Mouse (Mus musculus) brain, embryonic 18.5 days (tissue): Measurements from ENCODE around the gene Itgae.

Experiments used
- DNase-seq: peaks from one replicate; pipeline ENCODE4 v3.0.0-alpha.2; 2012; ENCODE audit warnings: low read depth, low spot score

Itgae gene

GRCm38 (mm10) chr11:73146026-73146974 is 55.9 kb downstream of the Itgae start:
- no peak for DNase-seq

DNA sequence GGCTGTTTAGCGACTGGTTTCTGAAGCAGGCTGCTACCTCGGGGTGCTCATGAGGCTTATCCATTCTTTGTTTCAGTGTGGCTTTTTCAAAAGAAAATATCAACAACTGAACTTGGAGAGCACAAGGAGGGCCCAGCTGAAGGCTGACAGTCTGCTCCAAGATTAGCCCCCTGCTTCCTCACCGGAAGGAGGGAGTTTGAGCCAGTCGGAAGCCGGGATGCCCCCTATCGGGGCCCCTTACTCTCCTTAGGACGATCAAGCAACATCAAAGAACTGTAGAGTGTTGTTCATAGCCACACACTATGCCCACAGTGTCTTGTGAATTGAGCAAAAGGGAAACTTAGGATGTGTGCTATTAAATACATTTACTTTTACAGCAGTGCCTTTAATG is 56.6 kb downstream of the Itgae start:
- DNase-seq = no peak

GRCm38 (mm10) chr11:73148209-73148608 is 57.8 kb downstream of the Itgae start:
- DNase-seq = no peak

- no peak for DNase-seq
Measured at GRCm38 (mm10) chr11:73155071-73155470, 64.7 kb downstream of the Itgae start.

GRCm38 (mm10) chr11:73159957-73160810 is 69.8 kb downstream of the Itgae start, which contains the start of gene P2rx5:
TSS of gene P2rx5 (plus strand) at chr11:73160421.
- DNase-seq = no peak

DNA sequence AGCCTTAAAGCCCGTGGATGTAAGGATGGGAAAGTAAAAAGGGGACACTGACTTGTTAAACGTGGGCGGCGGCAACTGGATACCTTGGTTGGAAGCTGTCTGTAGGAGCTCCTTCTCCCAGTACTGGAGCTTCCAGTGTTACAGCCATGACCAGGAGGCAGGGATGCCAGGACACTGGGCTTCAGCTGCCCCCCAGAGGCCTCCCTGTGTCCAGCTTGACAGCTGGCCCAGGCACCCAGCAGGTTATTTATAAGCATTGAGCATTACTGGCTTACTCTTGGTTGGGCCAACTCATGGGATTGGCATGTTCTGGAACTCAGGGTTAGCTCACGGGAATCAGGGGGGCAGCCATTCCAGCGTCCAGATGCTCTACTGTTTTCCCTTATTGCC is 70.4 kb downstream of the Itgae start:
- no peak for DNase-seq

DNA sequence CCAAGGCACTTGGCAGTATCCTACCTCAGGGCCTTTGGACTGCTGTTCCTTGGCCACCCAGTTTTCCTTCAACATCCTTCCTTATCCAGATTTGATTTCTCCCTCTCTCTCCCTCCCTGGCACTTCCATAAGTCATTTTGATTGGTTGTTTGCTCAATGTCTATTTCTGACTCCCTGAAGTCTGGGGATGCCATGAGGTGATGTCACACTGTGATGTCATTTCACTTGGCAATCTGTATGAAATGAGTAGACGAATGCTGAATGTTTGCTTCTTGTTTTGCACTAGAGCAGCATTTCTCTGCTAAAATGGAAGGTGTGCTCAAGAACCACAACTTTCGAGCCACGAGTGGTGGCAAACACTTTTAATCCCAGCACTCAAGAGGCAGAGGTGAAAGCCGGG is 71.2 kb downstream of the Itgae start:
- DNase-seq = no peak

GRCm38 (mm10) chr11:73162284-73162683 is 71.9 kb downstream of the Itgae start:
- DNase-seq = no peak

- no peak for DNase-seq
Measured at GRCm38 (mm10) chr11:73168071-73168470, 77.7 kb downstream of the Itgae start.

- DNase-seq = no peak
Measured at GRCm38 (mm10) chr11:73168576-73168975, 78.2 kb downstream of the Itgae start.

GRCm38 (mm10) chr11:73169231-73169630 is 78.8 kb downstream of the Itgae start:
- DNase-seq = no peak

DNA sequence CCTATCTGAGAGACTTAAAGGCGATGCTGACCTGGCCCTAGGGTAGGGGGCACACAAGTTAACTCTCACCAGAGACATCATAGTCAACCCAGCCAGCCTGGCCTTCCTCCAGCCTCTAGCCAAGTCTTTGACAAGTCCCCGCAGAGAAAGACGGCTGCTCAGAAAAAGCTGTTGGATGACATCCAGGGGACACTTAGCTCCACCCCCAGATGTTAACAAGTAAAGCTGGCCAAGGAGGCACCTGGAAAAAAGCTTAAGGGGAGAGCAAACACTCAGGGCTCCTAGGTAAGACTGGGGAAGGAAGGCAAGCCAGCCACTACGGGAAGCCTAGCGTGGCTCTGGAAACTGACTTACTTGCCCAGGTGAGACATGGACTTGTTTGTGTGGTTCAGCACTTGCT is 81.8 kb downstream of the Itgae start:
- DNase-seq = no peak

- DNase-seq = no peak
Measured at GRCm38 (mm10) chr11:73175612-73176011, 85.2 kb downstream of the Itgae start.

DNA sequence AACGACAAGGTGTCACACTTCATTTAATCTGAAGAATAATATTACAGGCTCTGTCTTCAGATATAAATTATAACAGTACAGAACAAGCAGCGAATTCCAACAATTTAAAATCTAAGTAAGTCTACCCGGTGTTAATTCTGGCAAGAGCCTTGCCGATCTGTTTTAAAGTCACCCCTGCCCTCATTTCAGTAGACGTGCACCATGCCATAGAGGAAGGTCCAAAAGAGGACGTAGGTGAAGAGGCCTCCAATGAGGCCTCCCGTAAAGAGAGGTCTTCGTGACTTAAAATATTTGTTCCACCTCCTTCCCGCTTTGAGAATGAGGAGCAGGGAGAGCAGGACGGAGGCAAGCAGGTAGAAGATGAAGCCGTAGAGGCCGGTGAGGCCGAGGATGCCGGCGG is 85.8 kb downstream of the Itgae start:
- no peak for DNase-seq

DNA sequence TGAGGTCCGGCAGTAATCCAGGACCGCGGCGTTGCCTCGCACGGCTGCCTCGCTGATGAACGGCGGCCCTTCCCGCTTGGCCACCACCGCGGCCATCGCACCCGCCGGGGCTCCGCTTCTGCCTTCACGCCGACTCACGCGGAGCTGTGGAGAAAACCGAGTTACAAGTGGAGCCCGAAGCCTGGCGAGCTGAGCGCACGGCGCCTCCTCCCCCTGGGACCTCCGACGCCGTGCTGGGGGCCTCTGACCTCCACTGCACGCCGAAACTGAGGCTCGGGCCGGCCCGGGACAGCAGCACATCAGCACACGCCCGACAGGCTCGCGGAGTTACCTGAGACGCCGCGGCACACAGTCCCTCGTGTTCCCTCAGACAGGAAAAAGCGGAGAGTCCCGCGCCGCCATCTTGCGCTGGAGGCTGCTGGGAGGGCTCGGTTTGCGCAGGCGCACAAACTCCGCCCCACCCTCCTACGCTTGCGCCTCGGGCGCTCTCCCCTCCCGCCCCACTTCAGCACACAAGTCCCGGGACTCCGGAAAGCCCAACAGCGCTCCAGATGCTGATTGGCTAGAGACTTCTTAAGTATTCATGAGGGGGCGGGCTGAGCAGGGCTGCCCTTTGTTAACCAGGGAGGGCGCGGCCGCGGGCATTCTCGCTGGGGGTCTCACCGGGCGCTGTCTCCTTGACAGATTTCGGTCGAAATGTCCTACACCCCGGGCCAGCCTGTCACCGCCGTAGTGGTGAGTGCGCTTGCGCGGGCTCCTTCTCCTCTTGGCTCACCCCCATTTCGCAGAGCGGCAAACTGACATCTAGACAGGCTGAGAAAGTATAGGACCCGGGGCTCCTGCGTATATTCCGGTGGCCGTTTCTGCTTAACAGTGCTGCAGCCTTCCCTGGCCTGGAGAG is 86.5 kb downstream of the Itgae start, which contains the start of the genes Emc6 and Tax1bp3:
Gene Emc6 (minus strand): TSS at position 430 of the 901 bp plus-strand sequence.
Gene Tax1bp3 (plus strand): TSS at position 476 of the 901 bp plus-strand sequence.
- peak; percentile 96 for DNase-seq

DNA sequence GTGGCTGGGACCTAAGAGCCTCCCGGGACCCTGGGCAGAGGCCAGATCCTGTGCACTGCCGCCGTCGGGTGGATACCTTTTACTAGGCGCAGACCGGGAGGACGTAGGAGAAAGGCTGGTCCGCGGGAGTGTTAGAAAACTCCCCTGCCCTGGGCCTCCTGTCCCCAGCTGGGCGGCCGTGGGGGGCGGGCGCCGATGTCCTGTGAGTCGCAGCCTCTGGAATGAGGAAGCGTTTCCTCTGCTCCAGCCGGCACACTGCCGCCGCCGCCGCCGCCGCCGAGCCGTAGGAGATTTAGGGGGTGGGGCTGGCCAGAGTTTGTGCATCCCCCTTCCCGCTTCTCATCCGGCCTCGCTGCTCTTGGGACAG is 87.1 kb downstream of the Itgae start:
- DNase-seq = no peak

GRCm38 (mm10) chr11:73177895-73178294 is 87.5 kb downstream of the Itgae start:
- no peak for DNase-seq

- DNase-seq = no peak
Measured at GRCm38 (mm10) chr11:73185872-73186615, 95.7 kb downstream of the Itgae start.

DNA sequence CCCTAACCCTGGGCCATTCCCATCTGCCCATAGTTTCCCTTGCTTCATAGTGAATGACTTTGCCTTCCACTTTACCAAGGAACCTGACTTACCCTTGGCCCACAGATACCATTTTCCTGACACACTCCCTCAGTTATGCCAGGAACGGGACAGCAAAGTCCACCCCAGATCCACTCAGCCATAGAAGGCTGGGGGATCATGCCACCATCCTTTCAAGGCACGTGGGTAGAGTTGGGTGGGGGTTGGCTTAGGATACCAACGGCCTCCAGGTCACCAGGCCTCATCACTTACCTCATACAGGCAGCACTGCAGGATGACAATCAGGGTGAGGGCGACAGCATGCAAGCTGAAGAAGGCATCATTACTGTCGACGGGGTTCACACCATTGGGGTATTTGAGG is 96.8 kb downstream of the Itgae start:
- DNase-seq = no peak

GRCm38 (mm10) chr11:73193047-73193446 is 102.7 kb downstream of the Itgae start:
- no peak for DNase-seq

DNA sequence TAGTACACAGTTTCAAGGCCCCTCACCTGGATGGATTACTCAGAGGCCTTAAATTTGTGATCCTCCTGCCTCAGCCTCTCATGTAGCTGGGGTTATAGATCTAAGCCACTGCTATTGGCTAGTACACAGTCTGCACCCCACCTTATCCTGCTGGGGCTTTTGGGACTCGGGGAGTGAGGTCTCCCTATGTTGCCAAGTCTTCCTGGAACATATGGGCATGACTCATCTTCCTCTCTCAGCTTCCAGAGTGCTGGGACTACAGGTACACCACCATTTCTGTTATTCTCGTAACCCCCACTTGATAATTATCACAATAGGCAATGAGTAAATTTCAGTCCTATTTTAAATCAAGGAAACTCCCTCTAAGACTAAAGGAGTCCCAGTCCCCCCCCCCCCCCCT is 104.1 kb downstream of the Itgae start:
- no peak for DNase-seq
